Mouse (Mus musculus): Measurements from ENCODE around the gene Memo1. TPM values are rescaled to one million over a fixed set of nuclear protein-coding genes. Genes with fewer than 3 reads are reported as not detected.

Gene Memo1
- polyA plus RNA-seq, 1 experiment from 2014 or later: 79.4 TPM

- no peaks in the 10 kb centered on the region for H3K27me3 ChIP-seq
- peaks cover 6% of the 10 kb centered on the region for H3K36me3 ChIP-seq
- no peak overlapping the region for H3K4me3 ChIP-seq
- no peak for ATAC-seq (ENCODE audit: low FRiP score, low read depth)
- 0 out of 2 replicates have a peak, but pooled peaks cover 4% of the 10 kb centered on the region for H3K9me3 ChIP-seq
- peaks cover 22% of the 10 kb centered on the region for H3K4me1 ChIP-seq
- H3K4me2 ChIP-seq (replicated peaks): no peak overlapping the region
- 82% methylated on average over 2 of the region's 2 CpGs for WGBS
- no peak overlapping the region for H3K9ac ChIP-seq
- H3K27ac ChIP-seq: no peak overlapping the region
Measured at GRCm38 (mm10) chr17:74270205-74270604, 25.1 kb downstream of the Memo1 start.

GRCm38 (mm10) chr17:74267415-74268180 is 27.7 kb downstream of the Memo1 start:
- 89% methylated on average over 11 of the region's 11 CpGs for WGBS

GRCm38 (mm10) chr17:74265636-74266035 is 29.7 kb downstream of the Memo1 start:
- no peaks in the 10 kb centered on the region for H3K27me3 ChIP-seq
- H3K4me3 ChIP-seq: no peak overlapping the region
- H3K9me3 ChIP-seq: 0 out of 2 replicates have a peak, but pooled peaks cover 4% of the 10 kb centered on the region
- H3K9ac ChIP-seq: no peak overlapping the region
- H3K4me2 ChIP-seq (replicated peaks): no peak overlapping the region
- peaks cover 6% of the 10 kb centered on the region for H3K36me3 ChIP-seq
- WGBS: 16% methylated on average over 1 of the region's 1 CpGs
- H3K27ac ChIP-seq: peak overlapping the region; percentile 74; the same call in 1 of the 2 replicates
- ATAC-seq (ENCODE audit: low FRiP score, low read depth): no peak
- H3K4me1 ChIP-seq: peaks cover 40% of the 10 kb centered on the region

More at GRCm38 (mm10) chr17:74267415-74268180, 27.7 kb downstream of the Memo1 start:
- H3K9me3 ChIP-seq: 0 out of 2 replicates have a peak, but pooled peaks cover 4% of the 10 kb centered on the region
- peaks cover 33% of the 10 kb centered on the region for H3K4me1 ChIP-seq
- H3K36me3 ChIP-seq: peaks cover 6% of the 10 kb centered on the region
- H3K27ac ChIP-seq: no peak overlapping the region
- no peaks in the 10 kb centered on the region for H3K27me3 ChIP-seq
- H3K4me2 ChIP-seq (replicated peaks): no peak overlapping the region
- ATAC-seq (ENCODE audit: low FRiP score, low read depth): no peak
- H3K4me3 ChIP-seq: no peak overlapping the region
- H3K9ac ChIP-seq: no peak overlapping the region

GRCm38 (mm10) chr17:74265156-74265505 is 30.2 kb downstream of the Memo1 start:
- Histone ChIP-seq H3K36me3 (peaks cover 6% of the 10 kb centered on the region), H3K4me1 (peaks cover 43% of the 10 kb centered on the region), H3K27ac (peak overlapping the region; percentile 74), H3K9ac (0 out of 2 replicates have a peak overlapping the region, but pooled peaks have one; percentile 19), H3K9me3 (0 out of 2 replicates have a peak, but pooled peaks cover 4% of the 10 kb centered on the region), H3K27me3 (no peaks in the 10 kb centered on the region), H3K4me2 (replicated peaks) (no peak overlapping the region), H3K4me3 (no peak overlapping the region)
- WGBS: 14% methylated on average over 5 of the region's 5 CpGs
- ATAC-seq (ENCODE audit: low FRiP score, low read depth): peak; percentile 73; the same call in 1 of the 2 replicates

GRCm38 (mm10) chr17:74264333-74265155 is 30.8 kb downstream of the Memo1 start:
- Histone ChIP-seq H3K4me1 (peaks cover 43% of the 10 kb centered on the region), H3K27ac (peak overlapping the region; percentile 74), H3K4me3 (no peak overlapping the region), H3K4me2 (replicated peaks) (no peak overlapping the region), H3K27me3 (no peaks in the 10 kb centered on the region), H3K9me3 (0 out of 2 replicates have a peak, but pooled peaks cover 4% of the 10 kb centered on the region), H3K9ac (0 out of 2 replicates have a peak overlapping the region, but pooled peaks have one; percentile 19), H3K36me3 (peaks cover 6% of the 10 kb centered on the region)
- ATAC-seq (ENCODE audit: low FRiP score, low read depth): peak; percentile 31; the same call in 1 of the 2 replicates
- 25% methylated on average over 3 of the region's 3 CpGs for WGBS

- H3K9me3 ChIP-seq: no peaks in the 10 kb centered on the region
- no peak overlapping the region for H3K9ac ChIP-seq
- no peak overlapping the region for H3K4me3 ChIP-seq
- no peak for ATAC-seq (ENCODE audit: low FRiP score, low read depth)
- WGBS: 92% methylated on average over 3 of the region's 3 CpGs
- H3K4me2 ChIP-seq (replicated peaks): no peak overlapping the region
- H3K36me3 ChIP-seq: peaks cover 6% of the 10 kb centered on the region
- H3K27me3 ChIP-seq: no peaks in the 10 kb centered on the region
- H3K27ac ChIP-seq: no peak overlapping the region
- H3K4me1 ChIP-seq: peaks cover 43% of the 10 kb centered on the region
Measured at GRCm38 (mm10) chr17:74262415-74262814, 32.9 kb downstream of the Memo1 start.

- Histone ChIP-seq H3K4me2 (replicated peaks) (no peak overlapping the region), H3K36me3 (peaks cover 9% of the 10 kb centered on the region; the same call in 1 of the 2 replicates), H3K9ac (no peak overlapping the region), H3K4me1 (no peaks in the 10 kb centered on the region), H3K9me3 (no peaks in the 10 kb centered on the region), H3K4me3 (no peak overlapping the region), H3K27me3 (no peaks in the 10 kb centered on the region), H3K27ac (no peak overlapping the region)
- no peak for ATAC-seq (ENCODE audit: low FRiP score, low read depth)
- 73% methylated on average over 1 of the region's 1 CpGs for WGBS
Measured at GRCm38 (mm10) chr17:74245284-74245683, 50.0 kb downstream of the Memo1 start.

GRCm38 (mm10) chr17:74242788-74243187 is 52.5 kb downstream of the Memo1 start:
- Histone ChIP-seq H3K27ac (no peak overlapping the region), H3K4me1 (no peaks in the 10 kb centered on the region), H3K4me2 (replicated peaks) (no peak overlapping the region), H3K27me3 (no peaks in the 10 kb centered on the region), H3K9ac (no peak overlapping the region), H3K36me3 (peaks cover 16% of the 10 kb centered on the region), H3K9me3 (no peaks in the 10 kb centered on the region), H3K4me3 (no peak overlapping the region)
- 75% methylated on average over 3 of the region's 3 CpGs for WGBS
- ATAC-seq (ENCODE audit: low FRiP score, low read depth): no peak

GRCm38 (mm10) chr17:74240322-74240721 is 55.0 kb downstream of the Memo1 start:
- peaks cover 16% of the 10 kb centered on the region for H3K36me3 ChIP-seq
- H3K4me3 ChIP-seq: no peak overlapping the region
- H3K4me1 ChIP-seq: no peaks in the 10 kb centered on the region
- no peak overlapping the region for H3K4me2 ChIP-seq (replicated peaks)
- no peaks in the 10 kb centered on the region for H3K27me3 ChIP-seq
- no peak overlapping the region for H3K27ac ChIP-seq
- ATAC-seq (ENCODE audit: low FRiP score, low read depth): no peak
- H3K9ac ChIP-seq: no peak overlapping the region
- 97% methylated on average over 1 of the region's 1 CpGs for WGBS
- H3K9me3 ChIP-seq: no peaks in the 10 kb centered on the region

GRCm38 (mm10) chr17:74228131-74228759 is 67.1 kb downstream of the Memo1 start:
- H3K9me3 ChIP-seq: no peaks in the 10 kb centered on the region
- H3K4me2 ChIP-seq (replicated peaks): no peak overlapping the region
- H3K4me3 ChIP-seq: no peak overlapping the region
- H3K9ac ChIP-seq: no peak overlapping the region
- 91% methylated on average over 3 of the region's 3 CpGs for WGBS
- H3K27ac ChIP-seq: no peak overlapping the region
- H3K27me3 ChIP-seq: no peaks in the 10 kb centered on the region
- no peak for ATAC-seq (ENCODE audit: low FRiP score, low read depth)
- no peaks in the 10 kb centered on the region for H3K4me1 ChIP-seq
- peaks cover 13% of the 10 kb centered on the region for H3K36me3 ChIP-seq

GRCm38 (mm10) chr17:74217304-74217703 is 78.0 kb downstream of the Memo1 start:
- H3K4me2 ChIP-seq (replicated peaks): no peak overlapping the region
- no peak overlapping the region for H3K4me3 ChIP-seq
- no peaks in the 10 kb centered on the region for H3K27me3 ChIP-seq
- 28% methylated on average over 2 of the region's 2 CpGs for WGBS
- no peaks in the 10 kb centered on the region for H3K9me3 ChIP-seq
- no peak for ATAC-seq (ENCODE audit: low FRiP score, low read depth)
- peaks cover 19% of the 10 kb centered on the region for H3K36me3 ChIP-seq
- no peak overlapping the region for H3K27ac ChIP-seq
- no peaks in the 10 kb centered on the region for H3K4me1 ChIP-seq
- no peak overlapping the region for H3K9ac ChIP-seq
